Mouse (Mus musculus) ES-Bruce4 (cell line): Measurements from ENCODE around the gene Hagh. TPM values are rescaled to one million over a fixed set of nuclear protein-coding genes. Genes with fewer than 3 reads are reported as not detected.
A peak's percentile ranks its signal among the peaks of the same experiment; 100 is the strongest.

ENCODE experiments used
- H3K27ac ChIP-seq: 2 replicates; pipeline ENCODE4 v1.5.1; 2012; ENCODE audit warnings: low read length, inconsistent platforms; ENCODE audit not compliant: insufficient read depth
- H3K27me3 ChIP-seq: 2 replicates; pipeline ENCODE4 v1.6.1; 2012; ENCODE audit warnings: mild to moderate bottlenecking, low read length, inconsistent platforms; ENCODE audit not compliant: control insufficient read depth, poor library complexity, insufficient read depth, severe bottlenecking
- H3K36me3 ChIP-seq: 2 replicates; pipeline ENCODE4 v1.6.1; 2012; ENCODE audit warnings: inconsistent platforms, mild to moderate bottlenecking, low read length, moderate library complexity; ENCODE audit not compliant: control insufficient read depth, poor library complexity, insufficient read depth, severe bottlenecking
- H3K4me1 ChIP-seq: one replicate; pipeline ENCODE4 v1.8.1; 2011; ENCODE audit warnings: low read length; ENCODE audit not compliant: control insufficient read depth, insufficient read depth
- H3K4me3 ChIP-seq: 2 replicates; pipeline ENCODE4 v1.5.1; 2011; ENCODE audit warnings: low read depth, mild to moderate bottlenecking, low read length
- H3K9ac ChIP-seq: 2 replicates; pipeline ENCODE4 v1.6.1; 2012; ENCODE audit warnings: low read depth, mild to moderate bottlenecking, inconsistent platforms; ENCODE audit not compliant: poor library complexity, severe bottlenecking
- H3K9me3 ChIP-seq: replicated peaks from 2 replicates; pipeline ENCODE4 v1.6.1; 2012; ENCODE audit warnings: mild to moderate bottlenecking, low read length, inconsistent platforms; ENCODE audit not compliant: control insufficient read depth, poor library complexity, insufficient read depth, severe bottlenecking
- CTCF ChIP-seq: IDR thresholded peaks from one replicate; pipeline ENCODE4 v1.8.1; 2011; ENCODE audit warnings: low read depth, low read length
- EP300 ChIP-seq: IDR thresholded peaks from 2 replicates; pipeline ENCODE4 v1.6.1; 2011; ENCODE audit warnings: low read depth, low read length; ENCODE audit not compliant: insufficient read depth
- POLR2A ChIP-seq: IDR thresholded peaks from one replicate; pipeline ENCODE4 v1.8.1; 2011; ENCODE audit warnings: low read length; ENCODE audit not compliant: insufficient read depth
- polyA plus RNA-seq: library from polyadenylated mRNA; stranded (reverse); fragments of >200 nt; gene quantifications from 2 replicates; pipeline ENCODE4 v1.2.4, GENCODE M21; 2011; ENCODE audit warnings: low read depth; ENCODE audit not compliant: missing spikeins, insufficient read depth, insufficient read length

The Hagh gene
- polyA plus RNA-seq, 1 experiment = 26.9 TPM

DNA sequence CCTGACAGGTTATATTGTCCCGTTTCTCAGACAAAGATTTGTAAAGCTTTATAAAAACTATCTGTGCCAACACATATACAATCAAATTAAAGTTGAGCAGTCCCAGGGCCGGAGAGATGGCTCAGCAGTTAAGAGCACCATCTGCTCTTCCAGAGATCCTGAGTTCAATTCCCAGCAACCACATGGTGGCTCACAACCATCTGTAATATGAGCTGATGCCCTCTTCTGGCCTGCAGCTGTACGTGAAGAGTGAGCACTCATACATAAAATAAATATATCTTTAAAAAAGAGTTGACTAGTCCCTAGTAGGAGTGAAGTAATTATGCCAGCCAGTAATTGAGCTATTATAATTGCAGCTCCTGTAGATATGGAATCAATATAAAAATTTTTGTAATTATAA lies 39.4 kb upstream of the Hagh start:
- Histone ChIP-seq H3K27ac (no peak overlapping the region), H3K27me3 (no peaks in the 10 kb centered on the region), H3K36me3 (no peaks in the 10 kb centered on the region), H3K4me1 (peaks cover 2% of the 10 kb centered on the region), H3K9me3 (no peaks in the 10 kb centered on the region), H3K4me3 (no peak overlapping the region), H3K9ac (no peak overlapping the region)
- TF ChIP-seq POLR2A (no peak), EP300 (no peak), CTCF (no peak)

DNA sequence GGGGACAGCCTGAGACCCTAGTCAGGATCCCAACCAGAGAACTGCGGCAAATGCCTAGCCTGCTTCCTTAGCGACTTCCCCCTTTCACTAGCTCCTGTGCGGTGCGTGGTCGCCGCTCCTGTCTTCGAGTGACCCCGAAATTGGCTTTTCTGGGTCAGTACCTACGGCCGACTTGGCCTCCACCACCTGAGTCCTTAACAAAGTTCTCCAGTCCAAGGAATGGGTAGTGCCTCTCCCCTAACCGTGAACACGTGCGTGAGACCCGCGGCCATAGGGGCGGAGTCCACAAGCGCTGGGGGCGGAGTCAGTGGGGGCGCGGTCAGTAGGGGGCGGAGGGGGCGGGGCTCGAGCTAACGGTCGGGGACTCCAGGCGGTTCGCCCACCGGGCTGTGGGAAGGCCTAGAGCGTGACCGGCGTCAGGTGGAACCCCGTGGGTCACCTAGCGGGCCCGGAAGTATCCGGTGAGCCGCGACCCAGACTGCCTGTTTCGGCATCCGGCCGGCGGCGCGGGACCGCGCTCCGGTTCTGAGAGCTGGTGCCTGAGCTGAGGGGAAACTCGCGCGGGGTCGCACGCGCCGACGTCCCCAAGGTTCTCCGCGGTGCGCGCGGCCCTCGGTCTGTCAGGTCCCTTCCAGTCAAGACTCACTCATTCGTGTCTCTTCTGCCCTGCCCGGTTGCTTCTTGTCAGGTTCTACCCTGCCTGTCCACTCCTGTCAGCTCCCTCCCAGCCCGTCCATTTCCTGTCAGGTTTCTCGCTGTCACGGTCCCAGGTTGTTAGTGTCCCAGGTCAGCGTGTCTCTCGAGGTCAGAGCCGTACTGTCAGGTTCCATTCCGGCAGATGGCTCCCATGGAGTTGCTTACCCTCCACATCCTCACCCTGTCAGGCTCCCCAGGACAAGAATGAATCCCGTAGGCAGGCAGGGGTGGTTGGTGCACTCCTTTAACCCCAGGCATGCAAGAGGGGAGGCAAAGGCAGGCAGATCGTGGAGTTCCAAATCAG lies 35.7 kb upstream of the Hagh start, which contains the start of gene Meiob:
Gene Meiob (plus strand): TSS at position 338 of the 1,000 bp plus-strand sequence.
- no peak within 1 kb of the TSS for H3K27ac ChIP-seq
- H3K4me1 ChIP-seq = no peaks in the 10 kb centered on the region
- H3K27me3 ChIP-seq = no peaks in the 10 kb centered on the region; the same call in 1 of the 2 replicates
- H3K36me3 ChIP-seq = no peaks in the 10 kb centered on the region
- peak within 1 kb of the TSS; percentile 70 for H3K4me3 ChIP-seq
- TF ChIP-seq EP300 (0 out of 2 replicates have a peak, but pooled peaks have one; percentile 3), CTCF (no peak)
- no peaks in the 10 kb centered on the region for H3K9me3 ChIP-seq
- H3K9ac ChIP-seq = peak within 1 kb of the TSS; percentile 59

DNA sequence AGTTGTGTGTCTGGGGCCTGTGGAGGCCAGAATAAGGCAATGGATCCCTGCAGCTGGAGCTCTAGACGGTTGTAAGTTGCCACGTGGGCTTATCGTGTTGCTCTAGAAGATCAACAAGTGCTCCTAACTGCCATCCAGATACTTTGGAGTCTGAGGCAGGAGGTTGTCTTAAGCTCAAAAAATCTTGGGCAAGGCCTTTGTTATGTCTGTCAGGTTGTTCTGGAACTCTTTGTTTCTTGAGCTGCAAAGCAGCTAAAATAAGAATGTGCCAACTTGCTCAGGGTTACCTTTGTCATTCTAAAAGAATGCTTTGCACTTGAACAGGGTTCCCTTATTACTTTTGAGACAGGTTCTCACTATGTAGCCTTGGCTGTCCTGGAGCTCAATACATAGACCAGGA lies 28.7 kb upstream of the Hagh start:
- no peaks in the 10 kb centered on the region; the same call in 1 of the 2 replicates for H3K27me3 ChIP-seq
- H3K36me3 ChIP-seq = no peaks in the 10 kb centered on the region
- H3K9ac ChIP-seq = no peak overlapping the region
- H3K4me1 ChIP-seq = peaks cover 3% of the 10 kb centered on the region
- H3K4me3 ChIP-seq = no peak overlapping the region
- no peak for TF ChIP-seq POLR2A
- TF ChIP-seq CTCF = no peak
- TF ChIP-seq EP300 = no peak
- no peaks in the 10 kb centered on the region for H3K9me3 ChIP-seq
- no peak overlapping the region for H3K27ac ChIP-seq

DNA sequence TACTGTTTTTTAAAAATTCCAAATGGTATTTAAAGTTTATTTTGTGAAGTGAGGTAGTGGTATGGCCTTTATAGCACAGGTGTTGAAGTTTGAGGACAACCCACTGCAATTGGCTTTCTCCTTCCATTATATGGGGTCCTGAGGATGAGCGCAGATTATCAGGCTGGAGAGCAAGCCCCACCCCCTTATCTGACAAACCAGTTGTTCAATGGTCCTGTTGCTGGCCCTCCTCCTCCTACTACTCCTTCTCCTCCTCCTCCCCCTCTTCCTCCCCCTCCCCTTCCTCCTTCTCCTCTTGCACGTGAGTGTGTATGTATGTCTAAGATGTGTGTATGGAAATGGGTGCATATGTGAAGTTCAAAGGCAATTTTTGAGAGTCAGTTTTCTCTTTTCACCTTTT lies 27.7 kb upstream of the Hagh start:
- no peak overlapping the region for H3K27ac ChIP-seq
- no peaks in the 10 kb centered on the region for H3K27me3 ChIP-seq
- TF ChIP-seq EP300 = no peak
- no peak for TF ChIP-seq POLR2A
- TF ChIP-seq CTCF = no peak
- H3K36me3 ChIP-seq = no peaks in the 10 kb centered on the region
- H3K9ac ChIP-seq = no peak overlapping the region
- H3K4me1 ChIP-seq = peaks cover 3% of the 10 kb centered on the region
- H3K4me3 ChIP-seq = no peak overlapping the region
- H3K9me3 ChIP-seq = no peaks in the 10 kb centered on the region

DNA sequence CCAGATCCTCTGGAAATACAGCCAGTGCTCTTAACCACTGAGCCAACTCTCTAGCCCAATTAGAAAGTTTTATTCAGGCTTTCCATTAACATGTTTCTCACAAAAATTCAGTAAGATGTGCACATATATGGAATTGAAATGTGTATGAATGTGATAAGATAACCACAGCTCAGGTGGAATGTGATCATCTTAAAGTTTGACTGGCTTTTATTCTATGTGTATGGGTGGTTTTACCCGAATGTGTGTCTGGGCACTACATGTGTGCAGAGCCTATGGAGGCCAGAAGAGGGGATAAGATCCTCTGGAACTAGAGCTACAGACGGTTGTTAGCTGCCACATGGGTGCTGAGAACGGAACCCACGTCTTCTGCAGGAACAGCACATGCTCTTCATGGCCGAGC lies 24.7 kb upstream of the Hagh start:
- no peaks in the 10 kb centered on the region for H3K36me3 ChIP-seq
- H3K27ac ChIP-seq = no peak overlapping the region
- no peaks in the 10 kb centered on the region for H3K9me3 ChIP-seq
- H3K9ac ChIP-seq = no peak overlapping the region
- peaks cover 3% of the 10 kb centered on the region for H3K4me1 ChIP-seq
- no peaks in the 10 kb centered on the region for H3K27me3 ChIP-seq
- H3K4me3 ChIP-seq = no peak overlapping the region
- TF ChIP-seq EP300 (no peak), POLR2A (no peak), CTCF (no peak)

DNA sequence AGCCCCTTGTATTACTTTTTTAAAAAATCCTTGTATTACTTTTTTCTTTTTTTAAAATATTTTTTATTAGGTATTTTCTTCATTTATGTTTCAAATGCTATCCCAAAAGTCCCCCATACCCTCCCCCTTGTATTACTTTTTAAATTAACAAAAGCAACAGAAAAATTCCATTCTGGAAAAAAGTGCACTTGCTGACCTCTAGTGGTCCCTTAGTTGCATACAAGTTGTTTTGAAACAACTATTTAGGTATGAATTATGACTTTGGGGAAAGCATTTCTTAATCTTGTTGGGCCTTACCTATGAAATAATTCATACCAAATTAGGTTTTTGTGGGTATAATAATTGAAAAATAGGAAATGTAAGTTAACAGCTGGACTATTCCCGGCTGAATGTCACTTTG lies 22.4 kb upstream of the Hagh start:
- H3K4me3 ChIP-seq = no peak overlapping the region
- H3K9ac ChIP-seq = no peak overlapping the region
- no peaks in the 10 kb centered on the region for H3K4me1 ChIP-seq
- no peaks in the 10 kb centered on the region for H3K27me3 ChIP-seq
- H3K9me3 ChIP-seq = no peaks in the 10 kb centered on the region
- H3K27ac ChIP-seq = no peak overlapping the region
- no peaks in the 10 kb centered on the region for H3K36me3 ChIP-seq
- TF ChIP-seq EP300 (no peak), CTCF (no peak), POLR2A (no peak)
